Mouse (Mus musculus): ENCODE measurements at regions not wholly inside any gene's neighbourhood (a gene's known extent, or its start where the extent isn't known, plus 50 kb on each side); places are given as distances from the start of the nearest gene placed in this dataset.

DNA sequence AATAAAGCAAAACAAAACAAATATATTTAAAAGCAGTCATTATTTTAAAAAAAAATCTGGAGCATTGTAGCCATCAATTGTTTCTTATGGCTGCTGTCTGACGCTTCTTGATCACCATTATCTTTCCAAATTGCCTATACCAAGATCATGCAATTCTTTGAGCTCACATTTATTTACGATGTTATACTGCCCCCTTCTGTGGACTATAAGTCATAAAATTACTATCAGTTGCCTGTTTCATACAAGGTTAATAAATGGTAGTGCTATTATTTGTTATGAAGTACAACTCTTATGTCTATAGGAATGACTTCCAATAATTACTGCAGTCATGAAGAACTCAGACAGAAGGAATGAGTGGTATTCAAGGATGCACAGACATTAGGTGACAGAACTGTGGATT, 57.3 kb upstream of the Eda2r start:
- DNase-seq (ENCODE audit: low spot score in 2 of 2), result no peak

GRCm38 (mm10) chrX:97431391-97431803, 54.4 kb upstream of the Eda2r start:
- DNase-seq (ENCODE audit: low spot score in 2 of 2), result peak in 1 of 2 experiments; percentile 17
